Mouse (Mus musculus) embryonic facial prominence, embryonic 11.5 days (tissue): ENCODE data around the gene Nudt12. TPM values are rescaled to one million over a fixed set of nuclear protein-coding genes. Genes with fewer than 3 reads are reported as not detected.

ENCODE experiments used
- ATAC-seq: fragments of 200-750 bp; cut with Nextera tagmentation; replicated peaks from 2 replicates; pipeline ENCODE4 v1.8.0; 2017; ENCODE audit warnings: low read depth; ENCODE audit not compliant: insufficient number of reproducible peaks, low FRiP score, low TSS enrichment
- DNase-seq: peaks from one replicate; pipeline ENCODE4 v3.0.0-alpha.2; 2015; ENCODE audit warnings: low spot score
- H3K27ac ChIP-seq: fragments of 300-500 bp; sonication (generic); replicated peaks from 2 replicates; pipeline ENCODE4 v1.5.1; 2014; ENCODE audit warnings: mild to moderate bottlenecking, low read depth, low read length, control low read depth
- H3K27me3 ChIP-seq: fragments of 300-500 bp; sonication (generic); 2 replicates; pipeline ENCODE4 v1.6.1; 2014; ENCODE audit warnings: mild to moderate bottlenecking, low read length, moderate library complexity, mixed read lengths; ENCODE audit not compliant: control insufficient read depth, insufficient read depth
- H3K36me3 ChIP-seq: fragments of 300-500 bp; sonication (generic); replicated peaks from 2 replicates; pipeline ENCODE4 v1.6.1; 2014; ENCODE audit warnings: low read depth, mild to moderate bottlenecking, low read length, moderate library complexity, mixed read lengths; ENCODE audit not compliant: control insufficient read depth, insufficient read depth
- H3K4me1 ChIP-seq: fragments of 300-500 bp; sonication (generic); 2 replicates; pipeline ENCODE4 v1.6.1; 2014; ENCODE audit warnings: low read length, mixed read lengths; ENCODE audit not compliant: control insufficient read depth, insufficient read depth
- H3K4me2 ChIP-seq: fragments of 300-500 bp; sonication (generic); 2 replicates; pipeline ENCODE4 v1.6.1; 2014; ENCODE audit warnings: low read depth, mild to moderate bottlenecking, control low read depth, low read length, moderate library complexity
- H3K4me3 ChIP-seq: fragments of 300-500 bp; sonication (generic); 2 replicates; pipeline ENCODE4 v1.5.1; 2014; ENCODE audit warnings: low read depth, low read length, control low read depth
- H3K9ac ChIP-seq: fragments of 300-500 bp; sonication (generic); replicated peaks from 2 replicates; pipeline ENCODE4 v1.6.1; 2014; ENCODE audit warnings: mild to moderate bottlenecking, control low read depth, low read length
- H3K9me3 ChIP-seq: fragments of 300-500 bp; sonication (generic); replicated peaks from 2 replicates; pipeline ENCODE4 v1.6.1; 2016; ENCODE audit warnings: mild to moderate bottlenecking, low read length, inconsistent platforms, mixed read lengths; ENCODE audit not compliant: control insufficient read depth
- WGBS: fragments of 180-500 bp; shearing (Covaris S2); extraction: QIAGEN DNeasy Blood & Tissue Kit; methylation state at CpG from one replicate; pipeline ENCODE4 v1.1.7; 2014; 5-methylcytosine and 5-hydroxymethylcytosine counted together
- polyA plus RNA-seq: library from polyadenylated mRNA; unstranded; fragments of >200 nt; fragmentation: Nextera tagmentation; extraction: Ambion mirVana; gene quantifications from 2 replicates; pipeline ENCODE4 v1.2.1, GENCODE M21; 2014

Gene Nudt12
- polyA plus RNA-seq, result 6.1 and 6.4 TPM in 2 replicates

- ATAC-seq (peak; percentile 87), DNase-seq (peak; percentile 71)
- H3K4me3 ChIP-seq, result peak within 1 kb of the TSS; percentile 67
- no peaks in the 10 kb centered on the region for H3K9me3 ChIP-seq
- peak within 1 kb of the TSS; percentile 60 for H3K4me2 ChIP-seq
- H3K27me3 ChIP-seq, result no peaks in the 10 kb centered on the region
- under 1% methylated on average over 22 of the region's 22 CpGs for WGBS
- no peaks in the 10 kb centered on the region for H3K36me3 ChIP-seq
- H3K27ac ChIP-seq, result no peak within 1 kb of the TSS
- peak within 1 kb of the TSS; percentile 72 for H3K9ac ChIP-seq
- no peaks in the 10 kb centered on the region for H3K4me1 ChIP-seq
These were observed at the start of gene Nudt12 for GRCm38 (mm10) chr17:59013091-59013459. Gene Nudt12, minus strand, starts transcription at chr17:59013372.

- H3K27me3 ChIP-seq, result no peaks in the 10 kb centered on the region
- 75% methylated on average over 4 of the region's 4 CpGs for WGBS
- H3K9me3 ChIP-seq, result no peaks in the 10 kb centered on the region
- H3K4me1 ChIP-seq, result no peaks in the 10 kb centered on the region
- no peak overlapping the region for H3K4me2 ChIP-seq
- no peak overlapping the region for H3K9ac ChIP-seq
- H3K36me3 ChIP-seq, result no peaks in the 10 kb centered on the region
- no peak for DNase-seq
- no peak for ATAC-seq
- H3K27ac ChIP-seq, result no peak overlapping the region
- H3K4me3 ChIP-seq, result no peak overlapping the region
These were observed 40.1 kb upstream of the Nudt12 start for GRCm38 (mm10) chr17:59053306-59053705.

DNA sequence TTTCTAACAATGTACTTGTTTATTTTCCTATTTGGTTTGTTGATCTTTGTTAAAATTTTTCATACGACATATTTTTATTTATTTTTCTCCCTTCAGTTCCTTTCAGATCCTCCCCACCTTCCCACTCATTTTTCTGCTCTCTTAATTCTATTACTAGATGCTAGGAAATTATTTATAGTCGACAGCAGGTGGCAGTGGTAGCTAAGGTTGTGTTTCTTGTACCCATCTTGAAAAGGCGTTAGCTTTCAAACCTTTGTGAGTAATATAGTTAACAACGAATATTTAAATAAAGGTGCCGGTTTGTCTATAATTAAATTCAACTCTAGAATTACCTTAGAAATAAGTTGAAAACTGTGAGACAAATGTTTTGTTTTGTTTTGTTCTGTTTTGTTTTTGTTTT is 26.6 kb upstream of the Nudt12 start:
- Histone ChIP-seq H3K27ac (no peak overlapping the region), H3K27me3 (no peaks in the 10 kb centered on the region), H3K4me2 (no peak overlapping the region), H3K36me3 (no peaks in the 10 kb centered on the region), H3K9me3 (no peaks in the 10 kb centered on the region), H3K4me1 (no peaks in the 10 kb centered on the region), H3K4me3 (no peak overlapping the region), H3K9ac (no peak overlapping the region)
- DNase-seq (peak; percentile 51), ATAC-seq (no peak)
- 60% methylated on average over 5 of the region's 5 CpGs for WGBS

DNA sequence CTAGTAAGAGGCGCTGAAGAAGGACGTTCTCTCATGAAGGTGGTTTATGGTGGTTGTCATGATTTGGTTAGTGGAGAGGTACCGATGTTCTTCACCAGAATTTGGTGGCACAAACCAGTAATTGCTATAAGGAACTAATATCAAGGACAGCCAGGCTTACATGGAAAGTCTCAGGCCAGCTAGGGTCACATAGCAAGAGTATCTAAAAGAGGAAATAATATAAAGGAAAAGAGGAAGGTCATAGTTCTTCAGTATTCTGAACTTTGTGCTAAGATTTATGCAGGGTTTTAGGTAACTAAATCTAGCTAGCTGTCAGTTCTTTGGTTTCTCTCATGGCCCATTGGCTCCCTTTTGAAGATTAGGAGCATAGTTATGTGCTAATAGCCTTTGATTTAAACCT is 20.3 kb upstream of the Nudt12 start:
- H3K9ac ChIP-seq, result no peak overlapping the region
- no peak overlapping the region for H3K4me2 ChIP-seq
- H3K27ac ChIP-seq, result no peak overlapping the region
- no peaks in the 10 kb centered on the region for H3K36me3 ChIP-seq
- no peak overlapping the region for H3K4me3 ChIP-seq
- 91% methylated on average over 3 of the region's 3 CpGs for WGBS
- H3K9me3 ChIP-seq, result no peaks in the 10 kb centered on the region
- DNase-seq (no peak), ATAC-seq (no peak)
- H3K4me1 ChIP-seq, result no peaks in the 10 kb centered on the region
- H3K27me3 ChIP-seq, result no peaks in the 10 kb centered on the region

GRCm38 (mm10) chr17:59026336-59026735 is 13.2 kb upstream of the Nudt12 start:
- Histone ChIP-seq H3K9me3 (no peaks in the 10 kb centered on the region), H3K4me2 (no peak overlapping the region), H3K4me3 (no peak overlapping the region), H3K27me3 (no peaks in the 10 kb centered on the region), H3K4me1 (no peaks in the 10 kb centered on the region), H3K36me3 (no peaks in the 10 kb centered on the region), H3K27ac (no peak overlapping the region), H3K9ac (no peak overlapping the region)
- 84% methylated on average over 3 of the region's 3 CpGs for WGBS
- DNase-seq (no peak), ATAC-seq (no peak)

DNA sequence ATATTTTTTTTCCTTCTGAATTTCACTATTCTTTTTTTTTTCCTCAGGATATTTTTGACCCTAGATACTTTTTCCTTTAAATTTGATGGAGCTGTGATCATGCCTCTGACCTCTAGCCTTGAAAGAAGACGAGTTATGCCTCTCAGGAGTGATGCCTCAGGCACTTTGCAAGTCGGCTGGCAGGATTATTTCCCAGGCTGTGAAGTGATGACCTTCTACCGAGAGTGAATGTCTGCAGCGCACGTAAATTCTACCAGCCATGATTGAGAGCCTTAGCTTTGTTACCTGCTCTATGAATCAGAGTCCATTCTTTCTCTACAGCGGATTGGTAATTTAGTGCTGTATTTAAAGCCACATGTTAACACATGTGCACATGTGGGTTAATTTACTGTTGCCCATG is 11.3 kb upstream of the Nudt12 start:
- DNase-seq (peak; percentile 9), ATAC-seq (no peak)
- WGBS, result 27% methylated on average over 6 of the region's 6 CpGs
- Histone ChIP-seq H3K27ac (no peak overlapping the region), H3K4me1 (no peaks in the 10 kb centered on the region), H3K36me3 (no peaks in the 10 kb centered on the region), H3K4me2 (no peak overlapping the region), H3K9ac (no peak overlapping the region), H3K4me3 (no peak overlapping the region), H3K9me3 (no peaks in the 10 kb centered on the region), H3K27me3 (no peaks in the 10 kb centered on the region)

DNA sequence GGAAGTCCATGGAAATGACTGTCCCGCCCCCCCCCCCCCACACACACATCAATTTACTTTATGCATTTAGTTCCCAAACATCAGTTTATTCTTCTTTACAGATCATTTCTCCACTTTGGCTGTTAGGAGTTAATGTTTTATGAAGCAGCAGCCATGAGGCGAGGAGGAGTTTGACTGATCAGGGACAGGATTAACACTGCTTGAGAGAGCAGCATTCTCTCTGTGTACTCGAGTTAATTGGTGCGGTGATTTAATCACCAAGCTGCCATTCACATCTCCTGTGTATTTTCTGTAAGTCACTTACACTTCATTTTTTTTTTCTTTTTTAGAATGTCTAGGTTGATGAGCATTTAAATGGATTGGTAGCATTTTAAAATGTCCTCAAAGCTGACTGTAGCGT is 10.8 kb upstream of the Nudt12 start:
- Histone ChIP-seq H3K36me3 (no peaks in the 10 kb centered on the region), H3K9ac (no peak overlapping the region), H3K27me3 (no peaks in the 10 kb centered on the region), H3K27ac (no peak overlapping the region), H3K4me1 (no peaks in the 10 kb centered on the region), H3K4me2 (no peak overlapping the region), H3K4me3 (no peak overlapping the region), H3K9me3 (no peaks in the 10 kb centered on the region)
- ATAC-seq (no peak), DNase-seq (no peak)
- WGBS, result 53% methylated on average over 5 of the region's 5 CpGs

DNA sequence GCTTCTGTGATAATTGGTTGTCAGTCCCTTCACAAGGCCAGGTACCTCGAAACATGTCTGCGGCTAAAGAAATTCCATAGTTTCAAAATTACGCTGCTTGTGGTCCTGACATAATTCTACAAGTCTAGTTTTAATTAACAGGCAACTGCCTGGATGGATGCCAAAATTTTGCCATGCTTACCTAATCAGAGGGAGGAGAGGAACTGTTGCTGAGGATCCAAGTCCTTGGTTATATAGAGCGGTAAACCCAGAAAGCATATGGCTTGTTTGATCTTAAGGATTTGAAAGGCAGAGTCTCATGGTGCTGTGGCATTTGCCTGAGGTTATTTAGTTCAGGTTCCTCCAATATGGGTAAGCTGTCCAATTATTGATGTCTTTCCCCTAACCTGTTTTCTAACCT is 5.5 kb upstream of the Nudt12 start:
- Histone ChIP-seq H3K4me2 (no peak overlapping the region), H3K9me3 (no peaks in the 10 kb centered on the region), H3K4me3 (no peak overlapping the region), H3K27ac (no peak overlapping the region), H3K9ac (no peak overlapping the region), H3K4me1 (no peaks in the 10 kb centered on the region), H3K27me3 (no peaks in the 10 kb centered on the region), H3K36me3 (no peaks in the 10 kb centered on the region)
- peak; percentile 7 for DNase-seq
- WGBS, result 81% methylated on average over 4 of the region's 4 CpGs
- ATAC-seq, result no peak
